Mouse (Mus musculus) CH12.LX (cell line): Measurements from ENCODE around the gene Ccdc74a. TPM values are rescaled to one million over a fixed set of nuclear protein-coding genes. Genes with fewer than 3 reads are reported as not detected.

Experiments
- DNase-seq: peaks from one replicate; pipeline ENCODE4 v3.0.0-alpha.2; 2013; ENCODE audit errors: extremely low read depth
- H3K27ac ChIP-seq: 2 replicates; pipeline ENCODE4 v1.5.1; 2012; ENCODE audit warnings: low read depth, mild to moderate bottlenecking, control low read depth, moderate library complexity; ENCODE audit not compliant: insufficient read depth
- H3K27me3 ChIP-seq: replicated peaks from 2 replicates; pipeline ENCODE3; 2012; ENCODE audit warnings: inconsistent platforms
- H3K36me3 ChIP-seq, 2 experiments: replicated peaks in 1 of 2; 2 replicates each; pipeline versions ENCODE3 to v1.6.1; 2012; ENCODE audit warnings: inconsistent platforms in 1 of 2, low read length in 1 of 2, mild to moderate bottlenecking in 1 of 2, mixed read lengths in 1 of 2, moderate library complexity in 1 of 2; ENCODE audit not compliant: control insufficient read depth in 1 of 2, insufficient read depth in 1 of 2
- H3K4me1 ChIP-seq, 2 experiments: 2 replicates each; pipeline ENCODE4 v1.6.1; 2012; ENCODE audit warnings: inconsistent platforms in 1 of 2, moderate library complexity in 1 of 2; ENCODE audit not compliant: insufficient read depth in 2 of 2, control insufficient read depth in 1 of 2
- H3K4me2 ChIP-seq: 2 replicates; pipeline ENCODE4 v1.6.1; 2012; ENCODE audit warnings: low read depth, mild to moderate bottlenecking, control low read depth; ENCODE audit not compliant: poor library complexity, insufficient read depth, severe bottlenecking
- H3K4me3 ChIP-seq, 3 experiments: fragments of 150-350 bp in 1 of 3; sonication (generic) in 1 of 3; replicated peaks in 1 of 3; 2 replicates each; pipeline versions ENCODE3 to v1.5.1; 2011 to 2012; ENCODE audit warnings: low read depth in 2 of 3, low read length in 2 of 3, mild to moderate bottlenecking in 2 of 3, moderate library complexity in 2 of 3, control low read depth in 1 of 3, improper control_type of control experiment in 1 of 3, inconsistent platforms in 1 of 3, mixed read lengths in 1 of 3; ENCODE audit not compliant: poor library complexity in 1 of 3
- H3K79me2 ChIP-seq: replicated peaks from 2 replicates; pipeline ENCODE4 v1.6.1; 2012; ENCODE audit warnings: mild to moderate bottlenecking, moderate library complexity; ENCODE audit not compliant: control insufficient read depth, poor library complexity, insufficient read depth, severe bottlenecking; ENCODE audit errors: extremely low read depth
- H3K9ac ChIP-seq: 2 replicates; pipeline ENCODE4 v1.6.1; 2012; ENCODE audit warnings: low read depth, mild to moderate bottlenecking, control low read depth, moderate library complexity; ENCODE audit not compliant: insufficient read depth
- H3K9me3 ChIP-seq: replicated peaks from 2 replicates; pipeline ENCODE3; 2012; ENCODE audit warnings: low read length, inconsistent platforms, mixed read lengths
- CHD1 ChIP-seq: IDR thresholded peaks from 2 replicates; pipeline ENCODE4 v1.6.1; 2012; ENCODE audit warnings: low read depth, low read length, improper control_type of control experiment, inconsistent platforms
- E2F4 ChIP-seq: IDR thresholded peaks from 2 replicates; pipeline ENCODE4 v1.6.1; 2011; ENCODE audit warnings: low read depth, low read length, improper control_type of control experiment; ENCODE audit not compliant: insufficient replicate concordance
- EP300 ChIP-seq: IDR thresholded peaks from 2 replicates; pipeline ENCODE4 v1.6.1; 2011; ENCODE audit warnings: low read length, improper control_type of control experiment
- HCFC1 ChIP-seq: IDR thresholded peaks from 2 replicates; pipeline ENCODE4 v1.6.1; 2012; ENCODE audit warnings: low read depth, mild to moderate bottlenecking, inconsistent platforms, low read length, improper control_type of control experiment
- JUN ChIP-seq: IDR thresholded peaks from 2 replicates; pipeline ENCODE4 v1.6.1; 2011; ENCODE audit warnings: low read depth, mild to moderate bottlenecking, low read length, improper control_type of control experiment, moderate library complexity; ENCODE audit not compliant: insufficient read depth
- JUND ChIP-seq: conservative IDR thresholded peaks from 2 replicates; pipeline ENCODE4 v1.6.1; 2011; ENCODE audit warnings: low read depth, low read length, improper control_type of control experiment
- MAZ ChIP-seq: IDR thresholded peaks from 2 replicates; pipeline ENCODE4 v1.6.1; 2012; ENCODE audit warnings: low read depth, mild to moderate bottlenecking, inconsistent platforms, low read length, improper control_type of control experiment, moderate library complexity
- MEF2A ChIP-seq: IDR thresholded peaks from 2 replicates; pipeline ENCODE4 v1.6.1; 2014; ENCODE audit warnings: low read depth, mild to moderate bottlenecking, inconsistent platforms, low read length, improper control_type of control experiment, borderline replicate concordance
- PAX5 ChIP-seq: IDR thresholded peaks from 2 replicates; pipeline ENCODE4 v1.6.1; 2012; ENCODE audit warnings: low read length, inconsistent platforms, mixed read lengths
- POLR2A ChIP-seq: IDR thresholded peaks from 2 replicates; pipeline ENCODE4 v1.6.1; 2011; ENCODE audit warnings: low read depth, mild to moderate bottlenecking, improper control_type of control experiment, low read length
- SMC3 ChIP-seq: IDR thresholded peaks from 2 replicates; pipeline ENCODE4 v1.6.1; 2011; ENCODE audit warnings: low read depth, low read length, improper control_type of control experiment
- TCF12 ChIP-seq: IDR thresholded peaks from 2 replicates; pipeline ENCODE4 v1.6.1; 2014; ENCODE audit warnings: low read depth, mild to moderate bottlenecking, inconsistent platforms, low read length, improper control_type of control experiment
- UBTF ChIP-seq: IDR thresholded peaks from 2 replicates; pipeline ENCODE4 v1.6.1; 2012; ENCODE audit warnings: low read depth, mild to moderate bottlenecking, inconsistent platforms, low read length, improper control_type of control experiment, moderate library complexity
- USF2 ChIP-seq: conservative IDR thresholded peaks from 2 replicates; pipeline ENCODE4 v1.6.1; 2011; ENCODE audit warnings: low read depth, low read length, improper control_type of control experiment
- ZNF384 ChIP-seq: IDR thresholded peaks from 2 replicates; pipeline ENCODE4 v1.6.1; 2012; ENCODE audit warnings: low read depth, low read length, improper control_type of control experiment, inconsistent platforms
- dilution Hi-C: fragments of 300-500 bp; cut with MboI; formaldehyde crosslinking; loops from 2 replicates; pipeline ENCODE4 v1.14.3; 2020; ENCODE audit warnings: low sequenced_read_pairs; ENCODE audit not compliant: extremely low pct_unique_long_range_greater_than_20kb, extremely low pct_ligation_motif_present
- in situ Hi-C: fragments of 300-500 bp; cut with MboI; formaldehyde crosslinking; loops from 3 replicates; pipeline ENCODE4 v1.14.3; 2019; ENCODE audit warnings: low sequenced_read_pairs, low pct_ligation_motif_present, low pct_unique_long_range_greater_than_20kb, mixed read lengths
- polyA plus RNA-seq: library from polyadenylated mRNA; unstranded; fragments of >175 nt; gene quantifications from 2 replicates; pipeline ENCODE4 v1.2.1, GENCODE M21; 2012; ENCODE audit warnings: low read depth; ENCODE audit not compliant: insufficient read length
- total RNA-seq, 2 experiments: library from RNA; depleted of rRNA; stranded (reverse); fragments of 300-350 nt in 1 of 2; fragments of >200 nt in 1 of 2; gene quantifications; 2 replicates each; pipeline ENCODE4 v1.2.3; 2012 to 2014

The Ccdc74a gene
- total and polyA plus RNA-seq, 3 experiments: 2.0 TPM; not detected in 2

- no peak for TF ChIP-seq UBTF
- TF ChIP-seq JUND: no peak
- TF ChIP-seq JUN: no peak
- no peak for TF ChIP-seq TCF12
- no peak for TF ChIP-seq USF2
- TF ChIP-seq PAX5: no peak
- no peak for TF ChIP-seq POLR2A
- H3K4me3 ChIP-seq: no peak overlapping the region
- H3K27ac ChIP-seq: no peak overlapping the region
- no peak for DNase-seq
- H3K79me2 ChIP-seq: no peaks in the 10 kb centered on the region
- peaks cover 0 to 10% of the 10 kb centered on the region in 2 experiments; a peak in 1 of 4 replicates for H3K4me1 ChIP-seq
- H3K9ac ChIP-seq: no peak overlapping the region
- peaks cover 60 to 93% of the 10 kb centered on the region in 2 experiments for H3K36me3 ChIP-seq
- dilution Hi-C loops: no loop called here
- no peak overlapping the region for H3K4me2 ChIP-seq
- in situ Hi-C loops: no loop called here
- no peaks in the 10 kb centered on the region for H3K9me3 ChIP-seq
- no peaks in the 10 kb centered on the region for H3K27me3 ChIP-seq
These were observed 3.8 kb downstream of the Ccdc74a start for GRCm38 (mm10) chr16:17649925-17650605.

GRCm38 (mm10) chr16:17650711-17651110 is 4.4 kb downstream of the Ccdc74a start:
- dilution Hi-C loops: no loop called here
- H3K9me3 ChIP-seq: no peaks in the 10 kb centered on the region
- in situ Hi-C loops: no loop called here
- DNase-seq: no peak
- peaks cover 0 to 10% of the 10 kb centered on the region in 2 experiments; a peak in 1 of 4 replicates for H3K4me1 ChIP-seq
- no peaks in the 10 kb centered on the region for H3K79me2 ChIP-seq
- H3K4me2 ChIP-seq: no peak overlapping the region
- no peak overlapping the region for H3K9ac ChIP-seq
- H3K36me3 ChIP-seq: peaks cover 67 to 96% of the 10 kb centered on the region in 2 experiments
- H3K27ac ChIP-seq: no peak overlapping the region
- no peak overlapping the region for H3K4me3 ChIP-seq
- no peaks in the 10 kb centered on the region for H3K27me3 ChIP-seq
- no peak for TF ChIP-seq CHD1
- TF ChIP-seq ZNF384: no peak
- TF ChIP-seq E2F4: no peak
- no peak for TF ChIP-seq MEF2A

DNA sequence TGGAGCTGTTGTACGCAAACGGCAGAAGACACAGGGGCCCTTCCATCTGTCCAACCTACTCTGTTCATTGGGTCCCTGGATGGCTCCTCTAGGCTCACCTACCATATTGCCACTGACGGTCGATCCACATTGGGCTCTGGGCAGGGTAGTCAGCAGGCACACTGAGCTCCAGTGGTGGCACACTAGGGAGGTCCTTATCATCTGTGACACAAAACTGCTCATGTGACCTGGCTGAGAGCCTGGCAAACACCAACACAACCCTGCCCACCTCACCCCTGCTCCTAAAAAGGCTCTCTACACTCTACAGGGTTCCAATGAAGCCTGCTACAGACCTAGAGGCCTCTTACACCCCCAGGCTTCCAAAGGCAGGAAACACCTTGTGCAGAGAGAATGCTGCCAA is 6.3 kb downstream of the Ccdc74a start:
- Histone ChIP-seq H3K4me3 (no peak overlapping the region), H3K27me3 (no peaks in the 10 kb centered on the region), H3K9ac (no peak overlapping the region), H3K27ac (no peak overlapping the region), H3K9me3 (no peaks in the 10 kb centered on the region), H3K36me3 (peaks cover 82 to 99% of the 10 kb centered on the region in 2 experiments), H3K4me2 (no peak overlapping the region), H3K79me2 (no peaks in the 10 kb centered on the region), H3K4me1 (peaks cover 0 to 3% of the 10 kb centered on the region in 2 experiments; a peak in 1 of 4 replicates)
- TF ChIP-seq HCFC1 (no peak), SMC3 (no peak), MAZ (no peak), E2F4 (no peak), EP300 (no peak)
- DNase-seq: no peak
- dilution Hi-C loops: no loop called here
- in situ Hi-C loops: no loop called here
